Mouse (Mus musculus): ENCODE data around the gene Prr14l.
A peak's percentile ranks its signal among the peaks of the same experiment; 100 is the strongest.
"Not testable (repeated sequence)": the region's sequence is repeated elsewhere in the genome, so short reads cannot be mapped to it uniquely, and the experiment has no call there.

The Prr14l gene

GRCm38 (mm10) chr5:32785313-32785915 lies 68.6 kb downstream of the Prr14l start, which contains the start of gene Pisd:
Gene Pisd (minus strand): TSS chr5:32785646.
- DNase-seq (ENCODE audit: low spot score), result peak; percentile 83

- no peak for DNase-seq (ENCODE audit: low spot score)
Measured at GRCm38 (mm10) chr5:32784726-32785125, 69.3 kb downstream of the Prr14l start.

GRCm38 (mm10) chr5:32781596-32781995 lies 72.5 kb downstream of the Prr14l start:
- no peak for DNase-seq (ENCODE audit: low spot score)

GRCm38 (mm10) chr5:32778168-32778567 lies 75.9 kb downstream of the Prr14l start:
- DNase-seq (ENCODE audit: low spot score), result no peak

- no peak for DNase-seq (ENCODE audit: low spot score)
Measured at GRCm38 (mm10) chr5:32772361-32772760, 81.7 kb downstream of the Prr14l start.

- DNase-seq (ENCODE audit: low spot score), result no peak
Measured at GRCm38 (mm10) chr5:32767636-32768373, 86.3 kb downstream of the Prr14l start.

GRCm38 (mm10) chr5:32767004-32767403 lies 87.1 kb downstream of the Prr14l start:
- DNase-seq (ENCODE audit: low spot score), result no peak

- no peak for DNase-seq (ENCODE audit: low spot score)
Measured at GRCm38 (mm10) chr5:32761566-32762140, 92.4 kb downstream of the Prr14l start.

GRCm38 (mm10) chr5:32760787-32761186 lies 93.3 kb downstream of the Prr14l start:
- no peak for DNase-seq (ENCODE audit: low spot score)

GRCm38 (mm10) chr5:32760352-32760751 lies 93.7 kb downstream of the Prr14l start:
- not testable (repeated sequence) for DNase-seq (ENCODE audit: low spot score)

GRCm38 (mm10) chr5:32759662-32760061 lies 94.4 kb downstream of the Prr14l start:
- no peak for DNase-seq (ENCODE audit: low spot score)

- DNase-seq (ENCODE audit: low spot score), result no peak
Measured at GRCm38 (mm10) chr5:32756141-32756540, 97.9 kb downstream of the Prr14l start.

- DNase-seq (ENCODE audit: low spot score), result no peak
Measured at GRCm38 (mm10) chr5:32751736-32752135, 102.3 kb downstream of the Prr14l start.

- no peak for DNase-seq (ENCODE audit: low spot score)
Measured at GRCm38 (mm10) chr5:32748936-32749335, 105.1 kb downstream of the Prr14l start.

GRCm38 (mm10) chr5:32747650-32748375 lies 106.2 kb downstream of the Prr14l start:
- DNase-seq (ENCODE audit: low spot score), result peak; percentile 65

- no peak for DNase-seq (ENCODE audit: low spot score)
Measured at GRCm38 (mm10) chr5:32745705-32746655, 108.1 kb downstream of the Prr14l start.

GRCm38 (mm10) chr5:32742149-32742548 lies 111.9 kb downstream of the Prr14l start:
- peak; percentile 69 for DNase-seq (ENCODE audit: low spot score)

- peak; percentile 62 for DNase-seq (ENCODE audit: low spot score)
Measured at GRCm38 (mm10) chr5:32741377-32741776, 112.7 kb downstream of the Prr14l start.

GRCm38 (mm10) chr5:32740850-32741249 lies 113.2 kb downstream of the Prr14l start:
- not testable (repeated sequence) for DNase-seq (ENCODE audit: low spot score)

GRCm38 (mm10) chr5:32740138-32740537 lies 113.9 kb downstream of the Prr14l start:
- no peak for DNase-seq (ENCODE audit: low spot score)

Measured in layer of hippocampus, adult 9-10 months (tissue).